Mouse (Mus musculus): Measurements from ENCODE around the gene Dclk1. TPM values are rescaled to one million over a fixed set of nuclear protein-coding genes. Genes with fewer than 3 reads are reported as not detected.
A peak's percentile ranks its signal among the peaks of the same experiment; 100 is the strongest.

The Dclk1 gene
- polyA plus RNA-seq, 1 experiment from 2014 or later = 253 TPM

GRCm38 (mm10) chr3:55419334-55419733 is 177.2 kb downstream of the Dclk1 start:
- Histone ChIP-seq H3K9me3 (no peaks in the 10 kb centered on the region), H3K36me3 (no peaks in the 10 kb centered on the region), H3K4me1 (peaks cover 56% of the 10 kb centered on the region), H3K4me3 (no peak overlapping the region), H3K27me3 (no peaks in the 10 kb centered on the region), H3K4me2 (replicated peaks) (no peak overlapping the region), H3K9ac (replicated peaks) (no peak overlapping the region), H3K27ac (replicated peaks) (peak overlapping the region; percentile 24)
- 15% methylated on average over 3 of the region's 3 CpGs for WGBS
- ATAC-seq (replicated peaks) = no peak

- 0 out of 2 replicates have a peak overlapping the region, but pooled peaks have one; percentile 17 for H3K27ac ChIP-seq (replicated peaks)
- no peaks in the 10 kb centered on the region for H3K36me3 ChIP-seq
- H3K4me1 ChIP-seq = peaks cover 53% of the 10 kb centered on the region
- H3K4me2 ChIP-seq (replicated peaks) = no peak overlapping the region
- H3K9ac ChIP-seq (replicated peaks) = no peak overlapping the region
- no peaks in the 10 kb centered on the region for H3K27me3 ChIP-seq
- no peaks in the 10 kb centered on the region for H3K9me3 ChIP-seq
- ATAC-seq (replicated peaks) = no peak
- 44% methylated on average over 8 of the region's 8 CpGs for WGBS
- no peak overlapping the region for H3K4me3 ChIP-seq
Observed at GRCm38 (mm10) chr3:55420436-55421083, 178.4 kb downstream of the Dclk1 start.

- no peaks in the 10 kb centered on the region for H3K9me3 ChIP-seq
- peak overlapping the region; percentile 30 for H3K4me2 ChIP-seq (replicated peaks)
- 0 out of 2 replicates have a peak overlapping the region, but pooled peaks have one; percentile 8 for H3K4me3 ChIP-seq
- no peaks in the 10 kb centered on the region for H3K36me3 ChIP-seq
- H3K27me3 ChIP-seq = no peaks in the 10 kb centered on the region
- peak overlapping the region; percentile 84 for H3K27ac ChIP-seq (replicated peaks)
- peak overlapping the region; percentile 28; the same call in 1 of the 2 replicates for H3K9ac ChIP-seq (replicated peaks)
- ATAC-seq (replicated peaks) = peak; percentile 95
- WGBS = 10% methylated on average over 11 of the region's 11 CpGs
- H3K4me1 ChIP-seq = peaks cover 38% of the 10 kb centered on the region
Observed at GRCm38 (mm10) chr3:55423640-55424397, 181.7 kb downstream of the Dclk1 start.

- Histone ChIP-seq H3K4me3 (no peak overlapping the region), H3K9ac (replicated peaks) (no peak overlapping the region), H3K36me3 (no peaks in the 10 kb centered on the region), H3K27ac (replicated peaks) (no peak overlapping the region), H3K9me3 (no peaks in the 10 kb centered on the region), H3K4me2 (replicated peaks) (no peak overlapping the region), H3K4me1 (peaks cover 3% of the 10 kb centered on the region; the same call in 1 of the 2 replicates), H3K27me3 (no peaks in the 10 kb centered on the region)
- 71% methylated on average over 2 of the region's 2 CpGs for WGBS
- ATAC-seq (replicated peaks) = no peak; the same call in 1 of the 2 replicates
Observed at GRCm38 (mm10) chr3:55430022-55430549, 187.9 kb downstream of the Dclk1 start.

- 86% methylated on average over 3 of the region's 3 CpGs for WGBS
- Histone ChIP-seq H3K4me1 (peaks cover 3% of the 10 kb centered on the region; the same call in 1 of the 2 replicates), H3K9ac (replicated peaks) (no peak overlapping the region), H3K4me2 (replicated peaks) (no peak overlapping the region), H3K27ac (replicated peaks) (0 out of 2 replicates have a peak overlapping the region, but pooled peaks have one; percentile 8), H3K27me3 (no peaks in the 10 kb centered on the region), H3K4me3 (no peak overlapping the region), H3K9me3 (no peaks in the 10 kb centered on the region), H3K36me3 (no peaks in the 10 kb centered on the region)
- no peak for ATAC-seq (replicated peaks)
Observed at GRCm38 (mm10) chr3:55431223-55431622, 189.1 kb downstream of the Dclk1 start.

GRCm38 (mm10) chr3:55434276-55434675 is 192.1 kb downstream of the Dclk1 start:
- Histone ChIP-seq H3K4me3 (no peak overlapping the region), H3K27me3 (no peaks in the 10 kb centered on the region), H3K9ac (replicated peaks) (no peak overlapping the region), H3K36me3 (no peaks in the 10 kb centered on the region), H3K9me3 (no peaks in the 10 kb centered on the region), H3K4me2 (replicated peaks) (no peak overlapping the region), H3K27ac (replicated peaks) (no peak overlapping the region), H3K4me1 (peaks cover 7% of the 10 kb centered on the region; the same call in 1 of the 2 replicates)
- 76% methylated on average over 1 of the region's 1 CpGs for WGBS
- no peak for ATAC-seq (replicated peaks)

- no peak overlapping the region for H3K4me3 ChIP-seq
- peaks cover 27% of the 10 kb centered on the region for H3K4me1 ChIP-seq
- no peak overlapping the region for H3K4me2 ChIP-seq (replicated peaks)
- no peak overlapping the region for H3K9ac ChIP-seq (replicated peaks)
- H3K27me3 ChIP-seq = no peaks in the 10 kb centered on the region
- no peaks in the 10 kb centered on the region for H3K36me3 ChIP-seq
- H3K27ac ChIP-seq (replicated peaks) = no peak overlapping the region
- WGBS = 79% methylated on average over 7 of the region's 7 CpGs
- no peaks in the 10 kb centered on the region for H3K9me3 ChIP-seq
- no peak for ATAC-seq (replicated peaks)
Observed at GRCm38 (mm10) chr3:55438824-55439446, 196.8 kb downstream of the Dclk1 start.

- Histone ChIP-seq H3K9me3 (no peaks in the 10 kb centered on the region), H3K4me3 (no peak overlapping the region), H3K27me3 (no peaks in the 10 kb centered on the region), H3K4me1 (peaks cover 24% of the 10 kb centered on the region), H3K36me3 (no peaks in the 10 kb centered on the region), H3K4me2 (replicated peaks) (no peak overlapping the region), H3K9ac (replicated peaks) (no peak overlapping the region), H3K27ac (replicated peaks) (peak overlapping the region; percentile 63)
- peak; percentile 41; the same call in 1 of the 2 replicates for ATAC-seq (replicated peaks)
- WGBS = 50% methylated on average over 8 of the region's 8 CpGs
Observed at GRCm38 (mm10) chr3:55440342-55440741, 198.2 kb downstream of the Dclk1 start.

- no peak overlapping the region for H3K4me3 ChIP-seq
- no peak overlapping the region for H3K4me2 ChIP-seq (replicated peaks)
- WGBS = 77% methylated on average over 11 of the region's 11 CpGs
- ATAC-seq (replicated peaks) = no peak
- no peaks in the 10 kb centered on the region for H3K27me3 ChIP-seq
- H3K9me3 ChIP-seq = no peaks in the 10 kb centered on the region
- peaks cover 30% of the 10 kb centered on the region for H3K4me1 ChIP-seq
- H3K9ac ChIP-seq (replicated peaks) = no peak overlapping the region
- H3K36me3 ChIP-seq = no peaks in the 10 kb centered on the region
- no peak overlapping the region for H3K27ac ChIP-seq (replicated peaks)
Observed at GRCm38 (mm10) chr3:55442012-55442645, 200.0 kb downstream of the Dclk1 start.

GRCm38 (mm10) chr3:55443271-55443670 is 201.1 kb downstream of the Dclk1 start:
- WGBS = 72% methylated on average over 8 of the region's 8 CpGs
- Histone ChIP-seq H3K36me3 (no peaks in the 10 kb centered on the region), H3K4me1 (peaks cover 40% of the 10 kb centered on the region), H3K4me3 (no peak overlapping the region), H3K9me3 (no peaks in the 10 kb centered on the region), H3K27me3 (no peaks in the 10 kb centered on the region), H3K9ac (replicated peaks) (no peak overlapping the region), H3K27ac (replicated peaks) (peak overlapping the region; percentile 45; the same call in 1 of the 2 replicates), H3K4me2 (replicated peaks) (no peak overlapping the region)
- no peak for ATAC-seq (replicated peaks)

GRCm38 (mm10) chr3:55443725-55444124 is 201.6 kb downstream of the Dclk1 start:
- Histone ChIP-seq H3K9ac (replicated peaks) (no peak overlapping the region), H3K4me3 (no peak overlapping the region), H3K36me3 (no peaks in the 10 kb centered on the region), H3K9me3 (no peaks in the 10 kb centered on the region), H3K27ac (replicated peaks) (peak overlapping the region; percentile 45; the same call in 1 of the 2 replicates), H3K27me3 (no peaks in the 10 kb centered on the region), H3K4me2 (replicated peaks) (no peak overlapping the region), H3K4me1 (peaks cover 40% of the 10 kb centered on the region)
- ATAC-seq (replicated peaks) = no peak
- WGBS = 67% methylated on average over 2 of the region's 2 CpGs
